9 mouse cellular contexts compared by ENCODE assay signal in the genomic region with DNA sequence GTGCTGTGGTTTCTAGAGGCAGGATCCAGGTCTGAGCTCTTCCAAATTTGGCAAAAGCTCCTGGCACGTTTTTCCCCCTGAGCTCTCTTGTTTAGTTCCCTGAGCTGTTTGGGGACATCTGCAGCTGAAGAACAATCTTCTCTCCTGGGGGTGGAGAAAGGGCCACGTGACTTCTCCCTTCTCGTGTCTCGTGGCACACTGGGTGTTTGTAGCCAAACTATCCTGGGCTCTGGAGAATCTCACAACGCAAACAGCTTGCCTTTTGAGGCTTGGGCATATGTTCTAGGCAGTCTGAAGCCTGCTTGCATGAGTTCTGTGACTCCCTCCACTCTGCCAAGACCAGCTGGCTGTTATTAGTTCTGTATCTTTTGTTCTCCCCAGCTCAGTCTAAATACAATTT.
A peak's percentile ranks its signal among the peaks of the same experiment; 100 is the strongest.
DNase-seq lines count a peak whose midpoint lies in the region; ATAC-seq lines count a peak whose summit lies in the region.
"Had no signal": no experiment of that assay in that cellular context is flagged by ENCODE, and none has a peak within 500 bp of the region (broad histone marks: within the 10 kb centered on the region; RNA-seq: fewer than 3 reads in every experiment).

No protein-coding gene starts in this region.

- ATAC-seq in cerebellum, adult (ENCODE audit: insufficient number of reproducible peaks, low FRiP score, low TSS enrichment) = no peak
- ATAC-seq in megakaryocyte, adult 5-6 weeks (ENCODE audit: poor library complexity, severe bottlenecking) = 0 out of 2 replicates have a peak, but pooled peaks have one; percentile 12

- peak; percentile 55 to 61 for DNase-seq in cerebellum, postnatal 14 days
- DNase-seq in 416B (ENCODE audit: low read depth) = peak; percentile 69
- peak; percentile 25 to 61 for DNase-seq in frontal cortex, postnatal 10 days (ENCODE audit: low spot score in 2 of 2)
- DNase-seq in layer of hippocampus, postnatal 10 days (ENCODE audit: low spot score in 2 of 2) = peak; percentile 56 to 62
- peak; percentile 55 to 59 for DNase-seq in thymus, postnatal 10 days (ENCODE audit: low spot score in 2 of 2)
- no peak for DNase-seq in embryo, embryonic 11 days
- DNase-seq: lung, embryonic 14.5 days had no signal
